Mouse (Mus musculus) heart, adult 2 months (tissue): ENCODE data around the gene Myh7.

Source experiments
- CTCF ChIP-seq: fragments of 200-600 bp; IDR thresholded peaks from 2 replicates; pipeline ENCODE4 v1.8.1; 2022; ENCODE audit warnings: antibody characterized with exemption, mild to moderate bottlenecking, moderate library complexity
- EP300 ChIP-seq: fragments of 200-500 bp; IDR thresholded peaks from 2 replicates; pipeline ENCODE4 v1.6.1; 2011; ENCODE audit warnings: low read depth, low read length, control low read depth; ENCODE audit not compliant: insufficient read depth
- POLR2A ChIP-seq: fragments of 200-500 bp; IDR thresholded peaks from 2 replicates; pipeline ENCODE4 v1.6.1; 2011; ENCODE audit warnings: mild to moderate bottlenecking, low read depth, low read length, control low read depth; ENCODE audit not compliant: insufficient read depth

DNA sequence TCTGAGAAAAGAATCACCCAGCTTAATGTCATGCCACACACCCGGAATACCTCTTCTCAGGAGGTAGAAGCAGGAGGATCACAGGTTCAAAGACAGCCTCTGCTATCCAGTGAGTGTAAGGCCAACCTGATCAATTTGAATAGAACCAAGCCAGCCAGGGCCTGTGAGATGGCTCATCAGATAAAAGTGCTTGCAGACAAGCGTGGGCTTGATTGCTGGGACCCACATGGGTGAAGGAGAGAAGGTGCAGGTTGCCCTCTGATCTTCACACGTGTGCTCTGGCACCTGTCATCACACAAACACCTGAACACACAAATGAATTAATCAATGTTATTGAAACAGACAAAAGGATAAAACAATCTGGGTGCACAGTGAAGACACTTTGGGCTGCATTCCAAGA is 12.1 kb upstream of the Myh7 start:
- TF ChIP-seq CTCF (no peak), POLR2A (peak; percentile 59; the same call in 1 of the 2 replicates), EP300 (peak; percentile 70)
